Mouse (Mus musculus) cerebellum, adult 2 months (tissue): Measurements from ENCODE around the gene Ankrd65.

Experiments
- CTCF ChIP-seq: fragments of 200-500 bp; IDR thresholded peaks from 2 replicates; pipeline ENCODE4 v1.5.1; 2011; ENCODE audit warnings: low read depth, mild to moderate bottlenecking, control low read depth, low read length, moderate library complexity, borderline replicate concordance; ENCODE audit not compliant: insufficient read depth
- POLR2A ChIP-seq: fragments of 200-500 bp; IDR thresholded peaks from 2 replicates; pipeline ENCODE4 v1.6.1; 2011; ENCODE audit warnings: low read length, control low read depth, borderline replicate concordance; ENCODE audit not compliant: insufficient read depth

DNA sequence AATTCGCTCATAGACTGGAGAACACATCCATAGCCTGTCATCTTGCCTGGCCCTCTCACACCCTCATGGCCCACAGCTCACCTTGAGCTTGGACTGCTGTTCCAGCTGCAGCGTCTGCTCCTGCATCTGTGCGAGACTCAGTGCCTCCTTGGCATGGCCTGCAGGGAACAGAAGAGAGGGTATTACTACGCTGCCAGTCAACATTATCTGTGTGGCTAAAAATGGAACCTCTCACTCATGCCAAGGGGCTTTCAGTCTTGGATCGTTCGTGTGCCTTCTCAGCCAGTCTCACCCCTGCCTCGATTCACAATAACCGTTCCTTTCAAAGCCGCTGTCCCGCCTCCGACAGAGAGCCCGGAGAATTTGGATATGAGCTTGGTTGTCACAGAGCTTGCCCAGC lies 33.2 kb upstream of the Ankrd65 start:
- TF ChIP-seq CTCF (no peak), POLR2A (no peak)
